Mouse (Mus musculus): ENCODE data around the gene Sp8. TPM values are rescaled to one million over a fixed set of nuclear protein-coding genes. Genes with fewer than 3 reads are reported as not detected.

Gene Sp8
- polyA plus RNA-seq, 1 experiment from 2014 or later: 0.07 TPM

GRCm38 (mm10) chr12:118848496-118849202 lies 2.5 kb downstream of the Sp8 start:
- DNase-seq (ENCODE audit: low spot score): no peak

GRCm38 (mm10) chr12:118849203-118849861 lies 3.2 kb downstream of the Sp8 start:
- no peak for DNase-seq (ENCODE audit: low spot score)

GRCm38 (mm10) chr12:118849996-118850395 lies 3.9 kb downstream of the Sp8 start:
- no peak for DNase-seq (ENCODE audit: low spot score)

GRCm38 (mm10) chr12:118850851-118851410 lies 4.8 kb downstream of the Sp8 start:
- no peak for DNase-seq (ENCODE audit: low spot score)

- no peak for DNase-seq (ENCODE audit: low spot score)
Observed at GRCm38 (mm10) chr12:118853331-118853730, 7.2 kb downstream of the Sp8 start.

GRCm38 (mm10) chr12:118854401-118854800 lies 8.3 kb downstream of the Sp8 start:
- no peak for DNase-seq (ENCODE audit: low spot score)

- peak; percentile 28 for DNase-seq (ENCODE audit: low spot score)
Observed at GRCm38 (mm10) chr12:118854831-118855453, 8.8 kb downstream of the Sp8 start.

- no peak for DNase-seq (ENCODE audit: low spot score)
Observed at GRCm38 (mm10) chr12:118856151-118856550, 10.0 kb downstream of the Sp8 start.

- no peak for DNase-seq (ENCODE audit: low spot score)
Observed at GRCm38 (mm10) chr12:118872673-118873072, 26.5 kb downstream of the Sp8 start.

GRCm38 (mm10) chr12:118882790-118883189 lies 36.7 kb downstream of the Sp8 start:
- no peak for DNase-seq (ENCODE audit: low spot score)

GRCm38 (mm10) chr12:118887964-118888363 lies 41.8 kb downstream of the Sp8 start:
- DNase-seq (ENCODE audit: low spot score): no peak

Other genes with a start within 250 kb of the Sp8 start
- gene Abcb5, start 120.1 kb downstream of the Sp8 start, polyA plus RNA-seq (2015; fragmentation: Nextera tagmentation; extraction: Ambion mirVana): 0.04 TPM in 2 replicates

All from thymus, postnatal 0 days (tissue).